Mouse (Mus musculus): Measurements from ENCODE around the gene Smarcd1.
A peak's percentile ranks its signal among the peaks of the same experiment; 100 is the strongest.

Gene Smarcd1

GRCm38 (mm10) chr15:99701999-99702900 is at the start of gene Smarcd1:
Gene Smarcd1, plus strand, starts transcription at chr15:99702129.
- peak; percentile 96 for DNase-seq (ENCODE audit: low read depth)

- DNase-seq (ENCODE audit: low read depth) = peak; percentile 52
Measured at GRCm38 (mm10) chr15:99653291-99653690, 48.6 kb upstream of the Smarcd1 start.

GRCm38 (mm10) chr15:99653876-99654275 is 48.1 kb upstream of the Smarcd1 start:
- DNase-seq (ENCODE audit: low read depth) = no peak

- DNase-seq (ENCODE audit: low read depth) = no peak
Measured at GRCm38 (mm10) chr15:99655956-99656355, 46.0 kb upstream of the Smarcd1 start.

GRCm38 (mm10) chr15:99658437-99658836 is 43.5 kb upstream of the Smarcd1 start:
- DNase-seq (ENCODE audit: low read depth) = no peak

DNA sequence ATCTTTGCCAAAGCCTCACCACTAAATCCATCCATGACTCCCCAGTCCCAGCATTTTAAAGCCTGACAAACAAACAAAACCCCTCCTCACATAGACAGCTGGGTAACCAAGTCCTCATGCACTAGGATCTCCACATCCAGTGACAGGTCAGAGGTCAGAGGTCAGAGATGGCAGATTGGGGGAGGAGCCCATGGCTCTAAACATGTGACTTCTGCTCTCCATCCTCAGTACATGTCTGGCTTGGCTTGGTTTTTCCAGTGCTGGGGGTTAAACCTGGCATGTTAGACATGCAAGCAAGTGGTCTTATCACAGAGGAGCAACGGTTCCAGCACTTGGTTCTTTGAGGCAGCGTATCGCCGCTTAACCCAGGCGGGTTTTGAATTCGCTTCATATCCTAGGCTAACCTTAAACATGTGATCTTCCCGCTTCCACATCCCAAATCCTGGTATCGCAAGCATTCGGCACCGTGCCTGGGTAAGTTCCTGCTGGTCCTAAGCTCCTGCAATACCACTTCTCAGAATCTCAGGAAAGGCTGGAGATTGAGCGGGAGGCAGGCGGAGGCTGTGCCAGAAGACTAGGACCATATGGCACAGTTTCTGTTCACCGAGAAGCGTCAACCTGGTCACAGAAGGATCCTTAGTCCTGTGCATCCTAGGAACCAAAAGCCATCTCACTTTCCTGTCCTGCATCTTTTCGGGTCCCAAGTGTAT is 40.7 kb upstream of the Smarcd1 start:
- DNase-seq (ENCODE audit: low read depth) = no peak

DNA sequence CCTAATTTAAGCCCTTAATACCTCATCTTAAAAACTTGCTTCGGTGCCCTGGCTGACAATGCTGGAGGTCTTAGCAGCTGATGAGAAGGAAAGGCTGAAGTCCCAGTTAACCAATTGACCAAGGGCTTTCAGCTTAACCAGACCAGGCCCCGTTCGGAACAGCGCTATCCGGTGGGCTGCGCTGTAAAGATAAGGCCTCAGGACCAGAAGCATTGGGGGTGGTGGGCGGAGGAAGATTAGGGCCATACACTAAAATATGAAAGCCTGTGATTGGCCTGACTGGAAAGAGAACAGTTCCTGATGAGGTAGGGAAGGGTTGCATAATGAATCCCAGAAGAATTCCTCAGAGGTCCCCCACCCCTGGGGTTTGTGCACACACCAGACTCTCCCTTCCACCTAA is 39.6 kb upstream of the Smarcd1 start:
- DNase-seq (ENCODE audit: low read depth) = no peak

DNA sequence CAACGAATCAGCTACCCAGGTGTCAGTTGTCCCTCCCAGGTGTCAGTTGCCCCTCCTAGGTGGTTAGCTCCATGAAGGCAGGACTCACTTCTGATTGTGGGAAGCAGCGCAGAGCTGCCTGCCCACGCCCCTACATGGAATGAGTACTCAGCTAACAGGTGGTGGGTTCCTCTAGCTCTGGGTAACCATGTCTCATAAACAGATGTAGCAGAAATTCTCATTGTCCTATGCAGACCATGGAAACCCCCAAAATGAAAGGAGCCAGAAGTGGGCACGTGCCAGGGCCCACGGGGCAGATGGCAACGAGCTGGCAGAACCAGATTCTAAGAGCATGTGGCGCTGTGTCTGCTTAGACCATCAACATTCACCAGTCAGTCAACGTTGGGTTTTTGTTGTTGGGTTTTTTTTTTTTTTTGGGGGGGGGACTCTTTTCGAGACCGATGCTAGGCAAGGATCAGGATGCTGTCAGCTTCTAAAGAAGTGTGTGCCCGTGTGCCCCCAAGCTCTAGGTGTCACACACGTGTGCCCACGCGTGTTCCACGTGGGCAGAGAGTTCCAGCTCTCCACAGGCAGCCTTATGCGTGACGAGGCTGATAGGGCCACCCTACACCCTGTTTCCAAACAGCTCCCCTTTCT is 37.8 kb upstream of the Smarcd1 start:
- no peak for DNase-seq (ENCODE audit: low read depth)

GRCm38 (mm10) chr15:99664600-99665451 is 37.1 kb upstream of the Smarcd1 start:
- no peak for DNase-seq (ENCODE audit: low read depth)

DNA sequence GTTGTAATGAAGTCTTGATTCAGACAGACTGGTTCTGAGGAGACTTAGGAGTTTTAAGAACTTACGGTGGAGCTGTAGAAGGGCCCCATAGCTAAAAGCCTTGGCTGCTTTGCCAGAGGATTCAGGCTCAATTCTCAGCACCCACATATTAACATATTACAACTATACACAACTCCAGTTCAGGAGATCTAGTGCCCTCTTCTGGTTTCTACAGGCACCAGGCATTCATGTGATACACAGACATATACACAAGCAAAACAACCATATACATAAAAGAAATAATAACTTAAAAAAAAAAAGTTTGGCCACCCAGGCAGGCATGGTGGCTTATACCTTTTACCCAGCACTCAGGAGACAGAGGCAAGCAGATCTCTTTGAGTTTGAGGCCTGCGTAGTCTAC is 34.4 kb upstream of the Smarcd1 start:
- DNase-seq (ENCODE audit: low read depth) = no peak

GRCm38 (mm10) chr15:99668881-99669280 is 33.0 kb upstream of the Smarcd1 start:
- peak; percentile 75 for DNase-seq (ENCODE audit: low read depth)

DNA sequence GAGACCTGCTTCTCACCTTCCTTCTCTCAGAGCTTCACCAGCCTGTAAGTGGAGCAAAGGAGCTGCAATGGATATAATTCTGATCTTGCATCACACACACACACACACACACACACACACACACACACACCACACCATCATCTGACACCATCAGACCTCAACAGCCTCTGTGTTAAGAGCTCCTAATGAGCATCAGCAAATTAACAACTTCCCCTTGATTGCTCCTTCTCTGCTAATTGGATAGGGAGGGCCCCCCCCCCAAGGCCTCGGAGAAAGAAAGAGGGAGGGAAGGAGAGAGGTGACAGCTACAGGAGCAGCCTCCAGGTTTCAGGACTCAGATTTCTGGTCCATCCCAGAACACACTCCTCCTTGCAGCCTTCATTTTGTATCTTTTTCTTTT is 32.5 kb upstream of the Smarcd1 start:
- no peak for DNase-seq (ENCODE audit: low read depth)

DNA sequence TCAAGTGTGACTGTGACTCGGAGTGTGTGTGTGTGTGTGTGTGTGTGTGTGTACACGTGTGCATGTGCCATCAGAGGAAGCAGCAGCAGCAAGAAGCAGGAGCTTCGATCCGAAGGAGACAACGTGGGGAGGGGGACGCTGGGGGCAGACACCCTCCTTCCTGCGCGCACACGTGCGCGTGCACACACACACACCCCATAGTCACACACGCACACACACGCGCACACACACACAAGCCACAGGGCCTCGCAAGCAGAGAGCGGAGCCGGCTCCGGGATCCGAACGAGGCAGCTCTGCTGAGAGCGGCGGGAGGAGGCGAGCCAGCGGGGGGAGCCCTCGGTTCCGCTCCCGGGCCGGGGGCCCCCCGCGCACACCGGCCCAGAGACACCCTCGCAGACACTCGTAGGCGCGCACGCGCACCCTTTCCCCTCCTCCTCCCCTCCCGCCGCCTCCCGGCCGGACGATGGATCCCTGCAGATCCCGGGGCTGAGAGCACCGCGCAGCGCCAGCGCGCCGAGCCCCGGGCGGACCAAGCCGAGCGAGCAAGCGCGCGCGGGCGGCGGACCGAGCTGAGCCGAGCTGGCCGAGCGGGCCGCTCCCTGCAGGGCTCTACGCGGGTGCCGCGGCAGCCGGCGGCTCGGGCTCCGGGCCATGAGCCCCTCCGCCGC is 31.6 kb upstream of the Smarcd1 start, which contains the start of gene Asic1:
Gene Asic1, plus strand, starts transcription at position 215 of the 668 bp plus-strand sequence.
- no peak for DNase-seq (ENCODE audit: low read depth)

- no peak for DNase-seq (ENCODE audit: low read depth)
Measured at GRCm38 (mm10) chr15:99670964-99671670, 30.8 kb upstream of the Smarcd1 start.

GRCm38 (mm10) chr15:99671783-99672182 is 30.1 kb upstream of the Smarcd1 start:
- DNase-seq (ENCODE audit: low read depth) = no peak

GRCm38 (mm10) chr15:99674866-99675265 is 27.1 kb upstream of the Smarcd1 start:
- DNase-seq (ENCODE audit: low read depth) = no peak

DNA sequence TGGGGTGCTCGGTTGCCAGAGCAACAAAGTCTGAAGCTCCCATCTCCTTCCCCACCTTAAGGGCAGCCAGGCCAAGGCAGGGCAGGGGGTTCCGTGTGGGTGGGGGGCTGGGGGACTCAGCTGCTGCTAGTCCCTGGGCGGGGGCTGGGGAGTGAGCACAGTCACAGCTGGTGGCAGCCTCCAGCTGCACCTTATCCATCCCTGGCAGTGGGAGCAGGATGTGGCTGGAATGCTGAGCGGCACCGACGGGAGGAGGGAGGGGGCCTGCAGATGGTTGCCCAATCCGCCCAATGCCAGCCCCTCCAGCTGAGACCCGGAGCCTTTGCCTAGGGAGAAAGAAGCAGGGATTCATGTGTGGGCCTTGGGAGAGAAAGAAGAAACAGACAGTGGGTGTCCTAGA is 24.8 kb upstream of the Smarcd1 start:
- DNase-seq (ENCODE audit: low read depth) = no peak

- peak; percentile 45 for DNase-seq (ENCODE audit: low read depth)
Measured at GRCm38 (mm10) chr15:99678063-99678800, 23.7 kb upstream of the Smarcd1 start.

DNA sequence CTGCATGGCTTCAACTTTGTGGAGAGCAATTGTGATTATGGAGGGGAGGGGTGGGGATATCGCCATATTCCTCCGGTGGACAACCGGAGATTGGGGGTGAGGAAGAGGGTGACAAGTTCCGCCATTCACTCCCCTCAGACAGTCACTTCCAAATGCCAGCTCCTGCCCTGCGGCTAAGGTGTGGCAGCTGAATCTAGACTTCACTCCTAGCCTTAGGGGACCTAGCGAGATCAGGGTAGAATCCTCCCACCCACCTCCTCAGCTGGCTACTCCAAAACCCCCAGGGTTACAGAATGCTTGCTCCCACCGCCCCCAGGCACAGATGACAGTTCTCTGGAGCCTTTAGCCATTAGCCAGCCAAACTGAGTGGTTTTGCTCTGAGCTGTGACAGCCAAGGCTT is 22.9 kb upstream of the Smarcd1 start:
- no peak for DNase-seq (ENCODE audit: low read depth)

DNA sequence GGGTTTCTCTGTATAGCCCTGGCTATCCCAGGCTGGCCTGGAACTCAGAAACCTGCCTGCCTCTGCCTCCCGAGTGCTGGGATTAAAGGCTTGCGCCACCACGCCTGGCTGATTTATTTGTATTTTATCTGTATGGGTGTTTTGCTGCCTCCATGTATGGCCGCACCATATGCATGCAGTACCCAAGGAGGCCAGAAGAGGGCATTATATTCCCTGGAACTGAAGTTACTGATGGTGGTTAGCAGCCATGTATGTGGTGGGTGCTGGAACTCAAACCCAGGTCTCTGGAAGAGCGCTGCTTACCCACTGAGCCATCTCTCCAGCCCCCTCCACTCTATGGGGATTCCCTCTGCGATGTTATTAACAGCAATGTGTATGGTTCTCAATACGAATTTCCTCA is 19.0 kb upstream of the Smarcd1 start:
- peak; percentile 55 for DNase-seq (ENCODE audit: low read depth)

All from naive thymus-derived CD4-positive, alpha-beta T cell, adult 2 months (primary cell).